Mouse (Mus musculus): ENCODE measurements around the gene Unc5a. TPM values are rescaled to one million over a fixed set of nuclear protein-coding genes. Genes with fewer than 3 reads are reported as not detected.

The Unc5a gene
- polyA plus RNA-seq, 1 experiment from 2014 or later = 0.66 TPM

- H3K4me1 ChIP-seq (ENCODE audit: control insufficient read depth, low read depth, low read length) = no peaks in the 10 kb centered on the region
- no peaks in the 10 kb centered on the region for H3K27me3 ChIP-seq (ENCODE audit: control insufficient read depth, insufficient read depth, low read depth, low read length)
- H3K4me3 ChIP-seq (ENCODE audit: low read depth, low read length) = no peak overlapping the region
- ATAC-seq (ENCODE audit: low read depth) = no peak
- no peaks in the 10 kb centered on the region for H3K36me3 ChIP-seq (ENCODE audit: control insufficient read depth, insufficient read depth)
- no peak overlapping the region for H3K27ac ChIP-seq (ENCODE audit: low read length)
- H3K9me3 ChIP-seq (replicated peaks; ENCODE audit: control insufficient read depth, low read length) = no peaks in the 10 kb centered on the region
- no peak overlapping the region for H3K4me2 ChIP-seq (ENCODE audit: low read depth, low read length)
- 32% methylated on average over 8 of the region's 8 CpGs for WGBS (ENCODE audit: insufficient replicate concordance)
- H3K9ac ChIP-seq (ENCODE audit: low read depth, low read length) = no peak overlapping the region
Observed at GRCm38 (mm10) chr13:54925466-54925865, 23.7 kb upstream of the Unc5a start.

- Histone ChIP-seq H3K4me2 (ENCODE audit: low read depth, low read length) (no peak overlapping the region), H3K4me3 (ENCODE audit: low read depth, low read length) (no peak overlapping the region), H3K4me1 (ENCODE audit: control insufficient read depth, low read depth, low read length) (no peaks in the 10 kb centered on the region), H3K36me3 (ENCODE audit: control insufficient read depth, insufficient read depth) (no peaks in the 10 kb centered on the region), H3K27ac (ENCODE audit: low read length) (no peak overlapping the region), H3K9ac (ENCODE audit: low read depth, low read length) (no peak overlapping the region), H3K27me3 (ENCODE audit: control insufficient read depth, insufficient read depth, low read depth, low read length) (no peaks in the 10 kb centered on the region), H3K9me3 (replicated peaks; ENCODE audit: control insufficient read depth, low read length) (no peaks in the 10 kb centered on the region)
- 50% methylated on average over 4 of the region's 4 CpGs for WGBS (ENCODE audit: insufficient replicate concordance)
- no peak for ATAC-seq (ENCODE audit: low read depth)
Observed at GRCm38 (mm10) chr13:54926654-54927053, 22.6 kb upstream of the Unc5a start.

- 31% methylated on average over 4 of the region's 4 CpGs for WGBS (ENCODE audit: insufficient replicate concordance)
- Histone ChIP-seq H3K4me1 (ENCODE audit: control insufficient read depth, low read depth, low read length) (no peaks in the 10 kb centered on the region), H3K27ac (ENCODE audit: low read length) (no peak overlapping the region), H3K27me3 (ENCODE audit: control insufficient read depth, insufficient read depth, low read depth, low read length) (no peaks in the 10 kb centered on the region), H3K36me3 (ENCODE audit: control insufficient read depth, insufficient read depth) (no peaks in the 10 kb centered on the region), H3K4me2 (ENCODE audit: low read depth, low read length) (no peak overlapping the region), H3K9me3 (replicated peaks; ENCODE audit: control insufficient read depth, low read length) (no peaks in the 10 kb centered on the region), H3K4me3 (ENCODE audit: low read depth, low read length) (no peak overlapping the region), H3K9ac (ENCODE audit: low read depth, low read length) (no peak overlapping the region)
- ATAC-seq (ENCODE audit: low read depth) = no peak
Observed at GRCm38 (mm10) chr13:54930123-54930522, 19.1 kb upstream of the Unc5a start.

GRCm38 (mm10) chr13:54934873-54935272, 14.3 kb upstream of the Unc5a start:
- Histone ChIP-seq H3K9me3 (replicated peaks; ENCODE audit: control insufficient read depth, low read length) (no peaks in the 10 kb centered on the region), H3K4me2 (ENCODE audit: low read depth, low read length) (no peak overlapping the region), H3K36me3 (ENCODE audit: control insufficient read depth, insufficient read depth) (no peaks in the 10 kb centered on the region), H3K4me1 (ENCODE audit: control insufficient read depth, low read depth, low read length) (no peaks in the 10 kb centered on the region), H3K27ac (ENCODE audit: low read length) (no peak overlapping the region), H3K9ac (ENCODE audit: low read depth, low read length) (no peak overlapping the region), H3K4me3 (ENCODE audit: low read depth, low read length) (no peak overlapping the region), H3K27me3 (ENCODE audit: control insufficient read depth, insufficient read depth, low read depth, low read length) (no peaks in the 10 kb centered on the region; the same call in 1 of the 2 replicates)
- 59% methylated on average over 8 of the region's 8 CpGs for WGBS (ENCODE audit: insufficient replicate concordance)
- ATAC-seq (ENCODE audit: low read depth) = no peak

- WGBS (ENCODE audit: insufficient replicate concordance) = 55% methylated on average over 6 of the region's 6 CpGs
- no peak overlapping the region for H3K9ac ChIP-seq (ENCODE audit: low read depth, low read length)
- H3K27me3 ChIP-seq (ENCODE audit: control insufficient read depth, insufficient read depth, low read depth, low read length) = no peaks in the 10 kb centered on the region; the same call in 1 of the 2 replicates
- H3K4me1 ChIP-seq (ENCODE audit: control insufficient read depth, low read depth, low read length) = no peaks in the 10 kb centered on the region
- no peaks in the 10 kb centered on the region for H3K36me3 ChIP-seq (ENCODE audit: control insufficient read depth, insufficient read depth)
- no peak overlapping the region for H3K4me3 ChIP-seq (ENCODE audit: low read depth, low read length)
- H3K27ac ChIP-seq (ENCODE audit: low read length) = no peak overlapping the region
- no peak overlapping the region for H3K4me2 ChIP-seq (ENCODE audit: low read depth, low read length)
- ATAC-seq (ENCODE audit: low read depth) = no peak
- no peaks in the 10 kb centered on the region for H3K9me3 ChIP-seq (replicated peaks; ENCODE audit: control insufficient read depth, low read length)
Observed at GRCm38 (mm10) chr13:54936173-54936572, 13.0 kb upstream of the Unc5a start.

GRCm38 (mm10) chr13:54937885-54938284, 11.3 kb upstream of the Unc5a start:
- H3K27me3 ChIP-seq (ENCODE audit: control insufficient read depth, insufficient read depth, low read depth, low read length) = no peaks in the 10 kb centered on the region; the same call in 1 of the 2 replicates
- no peaks in the 10 kb centered on the region for H3K4me1 ChIP-seq (ENCODE audit: control insufficient read depth, low read depth, low read length)
- no peak overlapping the region for H3K27ac ChIP-seq (ENCODE audit: low read length)
- 25% methylated on average over 11 of the region's 11 CpGs for WGBS (ENCODE audit: insufficient replicate concordance)
- H3K9ac ChIP-seq (ENCODE audit: low read depth, low read length) = no peak overlapping the region
- H3K4me2 ChIP-seq (ENCODE audit: low read depth, low read length) = no peak overlapping the region
- no peak overlapping the region for H3K4me3 ChIP-seq (ENCODE audit: low read depth, low read length)
- no peaks in the 10 kb centered on the region for H3K36me3 ChIP-seq (ENCODE audit: control insufficient read depth, insufficient read depth)
- no peak for ATAC-seq (ENCODE audit: low read depth)
- no peaks in the 10 kb centered on the region for H3K9me3 ChIP-seq (replicated peaks; ENCODE audit: control insufficient read depth, low read length)

GRCm38 (mm10) chr13:54938493-54938892, 10.7 kb upstream of the Unc5a start:
- Histone ChIP-seq H3K9me3 (replicated peaks; ENCODE audit: control insufficient read depth, low read length) (no peaks in the 10 kb centered on the region), H3K27me3 (ENCODE audit: control insufficient read depth, insufficient read depth, low read depth, low read length) (no peaks in the 10 kb centered on the region; the same call in 1 of the 2 replicates), H3K4me1 (ENCODE audit: control insufficient read depth, low read depth, low read length) (no peaks in the 10 kb centered on the region), H3K9ac (ENCODE audit: low read depth, low read length) (no peak overlapping the region), H3K36me3 (ENCODE audit: control insufficient read depth, insufficient read depth) (no peaks in the 10 kb centered on the region), H3K4me3 (ENCODE audit: low read depth, low read length) (no peak overlapping the region), H3K4me2 (ENCODE audit: low read depth, low read length) (no peak overlapping the region), H3K27ac (ENCODE audit: low read length) (no peak overlapping the region)
- ATAC-seq (ENCODE audit: low read depth) = no peak
- 50% methylated on average over 3 of the region's 3 CpGs for WGBS (ENCODE audit: insufficient replicate concordance)

GRCm38 (mm10) chr13:54944411-54945157, 4.6 kb upstream of the Unc5a start:
- Histone ChIP-seq H3K36me3 (ENCODE audit: control insufficient read depth, insufficient read depth) (no peaks in the 10 kb centered on the region), H3K9ac (ENCODE audit: low read depth, low read length) (no peak overlapping the region), H3K27ac (ENCODE audit: low read length) (no peak overlapping the region), H3K4me1 (ENCODE audit: control insufficient read depth, low read depth, low read length) (no peaks in the 10 kb centered on the region), H3K4me3 (ENCODE audit: low read depth, low read length) (no peak overlapping the region), H3K27me3 (ENCODE audit: control insufficient read depth, insufficient read depth, low read depth, low read length) (peaks cover 31% of the 10 kb centered on the region), H3K9me3 (replicated peaks; ENCODE audit: control insufficient read depth, low read length) (no peaks in the 10 kb centered on the region), H3K4me2 (ENCODE audit: low read depth, low read length) (no peak overlapping the region)
- ATAC-seq (ENCODE audit: low read depth) = no peak
- 40% methylated on average over 9 of the region's 9 CpGs for WGBS (ENCODE audit: insufficient replicate concordance)

GRCm38 (mm10) chr13:54945332-54945731, 3.9 kb upstream of the Unc5a start:
- ATAC-seq (ENCODE audit: low read depth) = no peak
- Histone ChIP-seq H3K36me3 (ENCODE audit: control insufficient read depth, insufficient read depth) (no peaks in the 10 kb centered on the region), H3K4me2 (ENCODE audit: low read depth, low read length) (no peak overlapping the region), H3K4me3 (ENCODE audit: low read depth, low read length) (no peak overlapping the region), H3K27me3 (ENCODE audit: control insufficient read depth, insufficient read depth, low read depth, low read length) (peaks cover 38% of the 10 kb centered on the region), H3K9me3 (replicated peaks; ENCODE audit: control insufficient read depth, low read length) (no peaks in the 10 kb centered on the region), H3K4me1 (ENCODE audit: control insufficient read depth, low read depth, low read length) (no peaks in the 10 kb centered on the region; the same call in 1 of the 2 replicates), H3K9ac (ENCODE audit: low read depth, low read length) (no peak overlapping the region), H3K27ac (ENCODE audit: low read length) (no peak overlapping the region)
- WGBS (ENCODE audit: insufficient replicate concordance) = 5% methylated on average over 4 of the region's 4 CpGs

Data from liver, embryonic 16.5 days (tissue).